Mouse (Mus musculus): Measurements from ENCODE around the gene Casp9. TPM values are rescaled to one million over a fixed set of nuclear protein-coding genes. Genes with fewer than 3 reads are reported as not detected.
A peak's percentile ranks its signal among the peaks of the same experiment; 100 is the strongest.

Gene Casp9
- polyA plus RNA-seq (2015; fragmentation: Nextera tagmentation; extraction: Ambion mirVana): 9.7 and 9.9 TPM in 2 replicates

DNA sequence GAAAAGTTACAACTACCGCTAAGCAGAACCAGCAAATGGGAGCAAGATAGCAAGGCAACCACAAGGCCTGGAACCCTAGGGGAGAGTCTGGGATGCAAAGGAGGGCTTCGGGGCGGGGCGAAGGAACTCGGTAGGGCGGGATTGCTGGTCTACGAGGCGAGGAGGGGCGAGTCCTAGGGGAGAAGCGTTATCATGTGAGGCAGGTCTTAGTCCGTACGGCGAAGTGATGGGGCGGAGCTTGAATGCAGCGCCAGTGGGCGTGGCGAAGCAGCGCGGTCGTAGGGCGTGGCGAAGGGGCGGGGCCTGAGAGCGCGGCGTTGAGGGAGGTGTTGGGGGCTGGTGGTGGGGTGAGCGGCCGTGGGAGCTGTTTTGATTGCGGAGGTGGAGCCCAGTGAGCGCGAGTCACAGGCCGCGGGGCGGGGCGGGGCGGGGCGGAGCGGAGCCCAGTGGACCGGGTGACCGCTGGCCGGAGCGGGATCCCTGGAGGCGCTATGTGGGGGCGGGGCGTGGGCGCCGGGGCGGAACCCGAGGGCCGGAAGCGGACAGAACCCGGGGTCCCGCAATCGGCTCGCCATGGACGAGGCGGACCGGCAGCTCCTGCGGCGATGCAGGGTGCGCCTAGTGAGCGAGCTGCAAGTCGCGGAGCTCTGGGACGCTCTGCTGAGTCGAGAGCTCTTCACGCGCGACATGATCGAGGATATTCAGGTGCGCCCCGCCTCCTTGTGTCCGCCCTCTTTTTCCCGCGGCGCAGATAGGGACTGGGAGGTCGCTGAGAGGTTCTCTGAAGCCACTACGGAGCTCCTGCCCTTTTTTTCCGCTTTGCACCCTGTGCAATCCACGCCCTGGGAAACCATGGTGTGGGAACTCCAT, at the start of gene Casp9:
TSS of gene Casp9 (plus strand) at position 331 of the 870 bp plus-strand sequence.
- Histone ChIP-seq H3K9ac (peak within 1 kb of the TSS; percentile 68), H3K9me3 (replicated peaks) (no peaks in the 10 kb centered on the region), H3K27me3 (no peaks in the 10 kb centered on the region), H3K27ac (replicated peaks) (peak within 1 kb of the TSS; percentile 98), H3K4me1 (replicated peaks) (peaks cover 65% of the 10 kb centered on the region), H3K36me3 (replicated peaks) (peaks cover 25% of the 10 kb centered on the region), H3K4me2 (peak within 1 kb of the TSS; percentile 83), H3K4me3 (replicated peaks) (peak within 1 kb of the TSS; percentile 82)
- ATAC-seq (ENCODE audit: insufficient read depth): peak; percentile 80
- 1% methylated on average over 75 of the region's 80 CpGs for WGBS (ENCODE audit: insufficient replicate concordance)

DNA sequence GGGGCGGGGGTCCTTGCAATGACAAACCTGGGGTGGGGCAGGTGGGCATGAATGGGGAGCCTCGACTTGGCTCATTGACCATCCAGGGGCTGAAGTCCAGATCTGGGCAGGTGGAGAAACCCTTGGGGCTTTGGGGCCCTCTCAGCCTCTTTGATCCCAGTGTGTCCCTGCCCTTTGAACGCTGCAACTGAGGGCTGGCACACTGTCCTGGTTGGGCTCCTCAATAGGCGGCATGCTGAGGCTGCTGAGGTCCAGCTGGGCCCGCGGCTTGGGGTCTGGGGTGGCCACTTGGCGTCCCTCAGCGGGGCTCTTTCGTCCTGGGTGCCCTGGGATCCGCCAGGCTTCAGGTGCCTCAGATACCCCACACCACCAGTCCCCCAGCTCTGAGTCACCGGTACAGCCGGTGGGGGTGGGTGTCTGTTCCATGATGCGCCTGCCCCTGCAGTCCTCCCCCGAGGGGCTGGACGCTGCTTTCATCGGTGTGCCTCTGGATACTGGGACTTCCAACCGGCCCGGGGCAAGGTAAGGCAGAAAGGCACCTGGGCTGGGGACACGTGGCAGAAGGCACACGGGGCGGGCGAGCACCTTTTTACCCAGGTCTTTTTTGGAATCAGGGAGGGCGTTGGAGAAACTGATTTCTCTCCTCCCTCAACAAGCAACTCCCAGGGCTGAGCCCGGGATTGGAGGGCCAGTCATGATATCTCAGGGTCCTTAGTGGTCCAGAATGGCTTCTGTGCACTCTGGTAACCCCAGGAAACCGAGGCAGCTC, 46.6 kb upstream of the Casp9 start, which contains the start of gene Agmat:
TSS of gene Agmat (plus strand) at position 95 of the 769 bp plus-strand sequence.
- WGBS (ENCODE audit: insufficient replicate concordance): 36% methylated on average over 25 of the region's 25 CpGs
- H3K4me3 ChIP-seq (replicated peaks): peak within 1 kb of the TSS; percentile 43
- H3K4me2 ChIP-seq: peak within 1 kb of the TSS; percentile 44
- no peaks in the 10 kb centered on the region for H3K9me3 ChIP-seq (replicated peaks)
- no peak for ATAC-seq (ENCODE audit: insufficient read depth)
- peaks cover 59% of the 10 kb centered on the region for H3K4me1 ChIP-seq (replicated peaks)
- peak within 1 kb of the TSS; percentile 70 for H3K27ac ChIP-seq (replicated peaks)
- peaks cover 6% of the 10 kb centered on the region; the same call in 1 of the 2 replicates for H3K27me3 ChIP-seq
- H3K36me3 ChIP-seq (replicated peaks): no peaks in the 10 kb centered on the region
- peak within 1 kb of the TSS; percentile 29 for H3K9ac ChIP-seq

DNA sequence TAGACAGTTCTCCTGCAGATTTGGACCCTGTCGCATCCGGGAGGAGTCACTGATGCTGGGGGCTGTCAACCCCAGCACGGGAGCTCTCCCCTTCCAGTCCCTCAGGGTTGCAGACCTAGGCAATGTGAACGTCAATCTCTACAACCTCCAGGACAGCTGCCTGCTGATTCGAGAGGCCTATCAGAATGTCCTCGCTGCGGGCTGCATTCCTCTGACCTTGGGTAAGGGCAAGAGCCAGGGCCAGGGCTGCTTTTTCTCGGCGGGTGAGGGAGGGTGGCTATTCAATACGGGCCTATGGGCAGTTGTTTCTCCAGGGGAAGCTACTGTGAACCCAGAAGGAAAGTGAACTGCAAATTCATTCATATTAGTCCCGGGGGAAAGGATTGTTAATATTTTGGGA, 43.9 kb upstream of the Casp9 start:
- Histone ChIP-seq H3K27ac (replicated peaks) (peak overlapping the region; percentile 56), H3K4me2 (peak overlapping the region; percentile 16), H3K27me3 (peaks cover 6% of the 10 kb centered on the region; the same call in 1 of the 2 replicates), H3K4me3 (replicated peaks) (no peak overlapping the region), H3K9ac (no peak overlapping the region), H3K36me3 (replicated peaks) (no peaks in the 10 kb centered on the region), H3K4me1 (replicated peaks) (peaks cover 64% of the 10 kb centered on the region), H3K9me3 (replicated peaks) (no peaks in the 10 kb centered on the region)
- 58% methylated on average over 11 of the region's 11 CpGs for WGBS (ENCODE audit: insufficient replicate concordance)
- no peak for ATAC-seq (ENCODE audit: insufficient read depth)

DNA sequence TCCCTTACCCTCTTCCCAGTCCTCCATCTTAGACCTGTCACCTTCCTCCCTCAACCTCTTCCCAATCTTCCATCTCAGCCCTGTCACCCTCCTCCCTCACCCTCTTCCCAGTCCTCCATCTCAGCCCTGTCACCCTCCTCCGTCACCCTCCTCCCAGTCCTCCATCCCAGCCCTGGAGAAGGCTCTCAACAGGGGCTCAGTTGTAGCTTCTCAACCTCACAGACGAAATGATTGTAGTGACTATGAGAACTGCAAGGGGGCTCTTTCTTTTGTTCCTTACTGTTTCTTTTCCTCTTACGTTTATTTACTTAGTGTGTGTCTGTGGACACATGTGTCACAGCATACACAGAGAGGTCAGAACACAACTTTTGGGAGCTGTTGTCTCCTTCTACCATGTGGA, 42.6 kb upstream of the Casp9 start:
- no peak for ATAC-seq (ENCODE audit: insufficient read depth)
- WGBS (ENCODE audit: insufficient replicate concordance): 54% methylated on average over 3 of the region's 3 CpGs
- Histone ChIP-seq H3K9me3 (replicated peaks) (no peaks in the 10 kb centered on the region), H3K4me1 (replicated peaks) (peaks cover 77% of the 10 kb centered on the region), H3K27ac (replicated peaks) (peak overlapping the region; percentile 99), H3K4me2 (peak overlapping the region; percentile 73), H3K4me3 (replicated peaks) (no peak overlapping the region), H3K36me3 (replicated peaks) (no peaks in the 10 kb centered on the region), H3K9ac (peak overlapping the region; percentile 62), H3K27me3 (peaks cover 6% of the 10 kb centered on the region; the same call in 1 of the 2 replicates)

DNA sequence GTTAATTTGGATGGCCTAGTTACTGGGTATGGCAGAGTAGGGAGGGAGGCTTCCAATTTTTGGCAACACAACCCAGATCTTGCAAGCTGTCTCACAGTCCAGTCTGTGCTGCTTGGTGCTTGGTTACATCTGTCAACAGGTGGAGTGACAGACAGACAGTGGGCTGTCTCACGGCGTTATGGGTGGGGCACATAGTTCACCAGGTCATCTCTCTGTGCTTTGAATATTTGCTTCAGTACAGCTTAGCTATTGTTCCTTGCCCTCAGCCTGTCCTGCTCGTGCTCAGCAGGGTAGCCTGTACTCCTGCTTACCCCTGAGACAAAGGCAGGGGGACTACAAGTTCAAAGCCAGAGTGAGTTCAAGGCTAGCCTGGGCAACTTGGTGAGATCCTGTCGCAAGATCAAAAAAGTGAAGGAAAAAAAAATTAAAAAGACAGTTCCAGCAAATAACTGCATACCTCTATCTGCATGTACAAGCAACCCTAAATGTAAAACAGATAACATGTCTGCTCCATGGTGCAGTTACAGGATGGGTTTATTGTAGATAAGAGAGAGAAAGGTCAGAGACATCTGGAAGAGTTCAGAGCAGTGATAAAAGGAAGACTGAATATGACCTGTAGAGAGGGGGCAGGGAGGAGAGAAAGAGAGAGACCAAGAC, 41.9 kb upstream of the Casp9 start:
- Histone ChIP-seq H3K27ac (replicated peaks) (peak overlapping the region; percentile 99), H3K9ac (peak overlapping the region; percentile 62), H3K4me2 (peak overlapping the region; percentile 73), H3K4me1 (replicated peaks) (peaks cover 74% of the 10 kb centered on the region), H3K4me3 (replicated peaks) (peak overlapping the region; percentile 37), H3K27me3 (peaks cover 4% of the 10 kb centered on the region; the same call in 1 of the 2 replicates), H3K36me3 (replicated peaks) (0 out of 2 replicates have a peak, but pooled peaks cover under 1% of the 10 kb centered on the region), H3K9me3 (replicated peaks) (no peaks in the 10 kb centered on the region)
- 10% methylated on average over 4 of the region's 4 CpGs for WGBS (ENCODE audit: insufficient replicate concordance)
- ATAC-seq (ENCODE audit: insufficient read depth): peak; percentile 92

DNA sequence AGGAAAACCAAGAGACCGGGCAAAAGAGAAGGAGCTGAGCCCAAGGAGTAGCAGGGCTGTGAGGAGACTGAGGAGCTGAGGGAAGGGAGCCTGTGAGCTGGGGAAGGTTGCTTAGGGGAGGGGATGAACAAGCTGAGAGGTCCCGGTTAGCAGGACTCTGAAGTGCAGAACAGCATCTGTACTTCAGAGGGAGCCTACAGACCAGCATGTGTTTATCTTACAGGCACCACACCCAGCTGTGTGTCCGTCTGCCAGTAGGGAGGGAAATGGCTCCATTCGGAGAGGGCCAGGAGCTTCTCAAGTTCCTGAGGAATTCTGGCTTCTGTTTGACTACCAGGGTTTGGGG, 41.4 kb upstream of the Casp9 start:
- Histone ChIP-seq H3K4me2 (peak overlapping the region; percentile 73), H3K27ac (replicated peaks) (peak overlapping the region; percentile 99), H3K27me3 (no peaks in the 10 kb centered on the region), H3K36me3 (replicated peaks) (0 out of 2 replicates have a peak, but pooled peaks cover 3% of the 10 kb centered on the region), H3K9ac (peak overlapping the region; percentile 62), H3K4me3 (replicated peaks) (peak overlapping the region; percentile 37), H3K4me1 (replicated peaks) (peaks cover 73% of the 10 kb centered on the region), H3K9me3 (replicated peaks) (no peaks in the 10 kb centered on the region)
- peak; percentile 94 for ATAC-seq (ENCODE audit: insufficient read depth)
- 6% methylated on average over 4 of the region's 4 CpGs for WGBS (ENCODE audit: insufficient replicate concordance)

DNA sequence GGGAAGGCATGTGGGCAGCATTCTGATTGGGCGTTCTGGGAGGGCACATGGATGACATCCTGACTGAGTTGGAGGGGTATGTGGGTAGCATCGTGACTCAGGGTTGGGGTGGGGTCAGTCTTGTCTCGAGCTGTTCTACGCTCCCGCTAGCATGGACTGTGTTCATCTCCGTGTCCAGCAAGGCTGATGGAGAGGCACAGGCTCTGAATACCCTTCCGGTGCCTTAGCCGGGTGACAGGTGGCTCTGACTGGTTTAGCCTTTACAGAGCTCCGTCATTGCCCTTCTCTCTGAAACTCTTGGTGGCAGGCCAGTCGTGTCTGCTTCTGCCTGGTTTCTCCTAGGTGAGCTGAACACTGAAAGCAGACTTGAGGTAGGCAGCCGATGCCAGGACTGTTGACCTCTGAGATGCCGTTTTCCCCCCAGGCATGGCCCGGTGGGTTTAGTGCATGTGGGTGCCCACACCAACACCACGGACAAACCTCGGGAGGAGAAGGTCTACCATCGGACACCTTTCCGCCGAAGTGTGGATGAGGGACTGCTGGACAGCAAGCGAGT, 38.0 kb upstream of the Casp9 start:
- H3K9ac ChIP-seq: no peak overlapping the region
- peaks cover 84% of the 10 kb centered on the region for H3K4me1 ChIP-seq (replicated peaks)
- H3K4me2 ChIP-seq: no peak overlapping the region
- no peaks in the 10 kb centered on the region for H3K27me3 ChIP-seq
- peak overlapping the region; percentile 68; the same call in 1 of the 2 replicates for H3K27ac ChIP-seq (replicated peaks)
- H3K4me3 ChIP-seq (replicated peaks): no peak overlapping the region
- 85% methylated on average over 19 of the region's 19 CpGs for WGBS (ENCODE audit: insufficient replicate concordance)
- H3K36me3 ChIP-seq (replicated peaks): 0 out of 2 replicates have a peak, but pooled peaks cover 6% of the 10 kb centered on the region
- no peak for ATAC-seq (ENCODE audit: insufficient read depth)
- no peaks in the 10 kb centered on the region for H3K9me3 ChIP-seq (replicated peaks)

DNA sequence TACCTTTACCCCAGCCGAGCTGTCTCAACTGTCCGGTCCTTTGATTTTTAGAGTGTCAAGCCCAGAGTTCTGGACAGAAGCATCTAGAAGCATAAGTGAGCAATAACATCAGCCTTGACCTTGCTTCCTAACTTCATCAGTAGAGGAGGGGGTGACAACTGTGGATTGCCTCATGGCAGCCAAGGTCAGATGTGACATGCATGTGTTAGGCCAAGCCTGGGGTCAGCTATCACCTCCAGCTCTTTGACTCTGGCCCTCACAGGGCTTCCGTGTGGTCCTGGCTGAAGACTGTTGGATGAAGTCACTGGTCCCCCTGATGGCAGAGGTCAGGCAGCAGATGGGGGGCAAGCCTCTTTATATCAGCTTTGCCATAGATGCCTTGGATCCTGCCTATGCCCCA, 36.3 kb upstream of the Casp9 start:
- Histone ChIP-seq H3K9ac (no peak overlapping the region), H3K9me3 (replicated peaks) (no peaks in the 10 kb centered on the region), H3K4me1 (replicated peaks) (peaks cover 73% of the 10 kb centered on the region), H3K4me3 (replicated peaks) (no peak overlapping the region), H3K36me3 (replicated peaks) (peaks cover 18% of the 10 kb centered on the region), H3K27ac (replicated peaks) (peak overlapping the region; percentile 89; the same call in 1 of the 2 replicates), H3K27me3 (no peaks in the 10 kb centered on the region), H3K4me2 (no peak overlapping the region)
- ATAC-seq (ENCODE audit: insufficient read depth): no peak
- 87% methylated on average over 3 of the region's 3 CpGs for WGBS (ENCODE audit: insufficient replicate concordance)

DNA sequence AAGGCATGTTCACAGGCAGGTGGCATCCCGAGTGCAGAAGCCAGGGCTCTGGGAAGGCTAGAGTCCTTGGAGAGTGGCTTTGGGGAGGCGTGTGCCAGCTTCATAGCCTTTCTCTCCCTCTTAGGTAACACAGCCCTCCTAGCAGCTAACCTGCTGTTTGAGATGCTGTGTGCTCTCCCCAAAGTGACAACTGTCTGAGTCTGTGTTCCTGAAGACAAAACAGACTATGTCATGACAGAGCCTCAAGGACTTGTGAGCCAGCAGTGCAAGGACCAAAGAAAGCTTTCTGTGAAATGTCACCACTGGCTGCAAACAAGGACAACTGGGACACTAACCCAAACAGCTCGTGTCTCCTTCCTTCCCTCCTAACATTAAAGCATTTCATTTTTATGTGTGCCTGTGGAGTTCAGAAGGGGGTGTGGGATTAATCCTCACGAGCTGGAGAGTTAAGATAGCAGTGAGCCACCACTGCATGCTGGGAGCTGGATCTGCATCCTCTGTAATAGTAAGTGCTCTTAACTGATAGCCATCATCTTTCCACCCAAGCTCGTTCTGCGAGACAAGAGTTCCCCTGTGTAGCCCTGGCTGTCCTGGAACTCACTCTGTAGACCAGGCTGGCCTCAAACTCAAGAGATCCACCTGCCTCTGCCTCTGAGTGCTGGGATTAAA, 34.4 kb upstream of the Casp9 start:
- no peak overlapping the region for H3K4me3 ChIP-seq (replicated peaks)
- H3K27ac ChIP-seq (replicated peaks): peak overlapping the region; percentile 89
- H3K27me3 ChIP-seq: no peaks in the 10 kb centered on the region
- peaks cover 37% of the 10 kb centered on the region for H3K36me3 ChIP-seq (replicated peaks)
- WGBS (ENCODE audit: insufficient replicate concordance): 39% methylated on average over 6 of the region's 6 CpGs
- peaks cover 67% of the 10 kb centered on the region for H3K4me1 ChIP-seq (replicated peaks)
- peak; percentile 87 for ATAC-seq (ENCODE audit: insufficient read depth)
- H3K9ac ChIP-seq: peak overlapping the region; percentile 26
- no peaks in the 10 kb centered on the region for H3K9me3 ChIP-seq (replicated peaks)
- peak overlapping the region; percentile 50 for H3K4me2 ChIP-seq

DNA sequence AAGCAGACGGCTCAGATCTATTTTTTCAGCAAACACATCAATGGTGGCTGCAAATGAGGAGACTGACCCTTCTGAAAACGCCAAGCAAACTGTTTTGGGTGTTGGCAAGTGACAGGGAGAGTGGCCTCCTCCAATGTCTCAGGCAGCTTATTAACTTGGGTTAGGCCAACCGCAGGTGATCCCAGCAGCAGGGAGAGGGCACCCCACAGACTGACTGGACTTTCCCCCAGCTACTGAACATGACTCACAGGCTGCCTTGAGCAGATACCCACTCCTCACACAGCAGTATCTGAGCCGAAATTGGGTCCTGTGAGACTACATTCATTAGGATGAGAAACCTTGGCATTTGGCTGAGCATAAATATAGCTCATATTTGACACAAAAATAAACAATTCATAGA, 32.5 kb upstream of the Casp9 start:
- Histone ChIP-seq H3K4me2 (no peak overlapping the region), H3K9ac (no peak overlapping the region), H3K27ac (replicated peaks) (0 out of 2 replicates have a peak overlapping the region, but pooled peaks have one; percentile 33), H3K9me3 (replicated peaks) (no peaks in the 10 kb centered on the region), H3K36me3 (replicated peaks) (peaks cover 51% of the 10 kb centered on the region), H3K27me3 (no peaks in the 10 kb centered on the region), H3K4me1 (replicated peaks) (peaks cover 55% of the 10 kb centered on the region), H3K4me3 (replicated peaks) (no peak overlapping the region)
- 73% methylated on average over 4 of the region's 4 CpGs for WGBS (ENCODE audit: insufficient replicate concordance)
- ATAC-seq (ENCODE audit: insufficient read depth): no peak

All from liver, embryonic 15.5 days (tissue).